Mouse (Mus musculus) stomach, embryonic 15.5 days (tissue): ENCODE measurements around the gene Enox1. TPM values are rescaled to one million over a fixed set of nuclear protein-coding genes. Genes with fewer than 3 reads are reported as not detected.

Source experiments
- ATAC-seq: fragments of 200-750 bp; cut with Nextera tagmentation; 2 replicates; pipeline ENCODE4 v1.8.0; 2017; ENCODE audit warnings: low read depth, moderate number of reproducible peaks, moderate TSS enrichment; ENCODE audit not compliant: insufficient read depth, low FRiP score
- H3K27ac ChIP-seq: fragments of 300-500 bp; sonication (generic); 2 replicates; pipeline ENCODE4 v1.5.1; 2015; ENCODE audit warnings: mild to moderate bottlenecking, inconsistent platforms
- H3K27me3 ChIP-seq: fragments of 300-500 bp; sonication (generic); replicated peaks from 2 replicates; pipeline ENCODE4 v1.6.1; 2015; ENCODE audit warnings: inconsistent platforms
- H3K36me3 ChIP-seq: fragments of 300-500 bp; sonication (generic); 2 replicates; pipeline ENCODE4 v1.6.1; 2015; ENCODE audit warnings: inconsistent platforms
- H3K4me1 ChIP-seq: fragments of 300-500 bp; sonication (generic); 2 replicates; pipeline ENCODE4 v1.6.1; 2015; ENCODE audit warnings: inconsistent platforms
- H3K4me2 ChIP-seq: fragments of 300-500 bp; sonication (generic); 2 replicates; pipeline ENCODE4 v1.6.1; 2015; ENCODE audit warnings: mild to moderate bottlenecking, inconsistent platforms
- H3K4me3 ChIP-seq: fragments of 300-500 bp; sonication (generic); replicated peaks from 2 replicates; pipeline ENCODE4 v1.5.1; 2015; ENCODE audit warnings: inconsistent platforms
- H3K9ac ChIP-seq: fragments of 300-500 bp; sonication (generic); 2 replicates; pipeline ENCODE4 v1.6.1; 2015; ENCODE audit warnings: inconsistent platforms
- H3K9me3 ChIP-seq: fragments of 300-500 bp; sonication (generic); 2 replicates; pipeline ENCODE4 v1.6.1; 2016; ENCODE audit warnings: inconsistent platforms
- WGBS: fragments of 180-500 bp; shearing (Covaris S2); methylation state at CpG from one replicate; pipeline ENCODE4 v1.1.7; 2015; 5-methylcytosine and 5-hydroxymethylcytosine counted together
- polyA plus RNA-seq: library from polyadenylated mRNA; unstranded; fragments of >200 nt; fragmentation: Nextera tagmentation; extraction: Ambion mirVana; gene quantifications from 2 replicates; pipeline ENCODE4 v1.2.1, GENCODE M21; 2015

Enox1 gene
- polyA plus RNA-seq, 1 experiment from 2014 or later, result 6.2 TPM

DNA sequence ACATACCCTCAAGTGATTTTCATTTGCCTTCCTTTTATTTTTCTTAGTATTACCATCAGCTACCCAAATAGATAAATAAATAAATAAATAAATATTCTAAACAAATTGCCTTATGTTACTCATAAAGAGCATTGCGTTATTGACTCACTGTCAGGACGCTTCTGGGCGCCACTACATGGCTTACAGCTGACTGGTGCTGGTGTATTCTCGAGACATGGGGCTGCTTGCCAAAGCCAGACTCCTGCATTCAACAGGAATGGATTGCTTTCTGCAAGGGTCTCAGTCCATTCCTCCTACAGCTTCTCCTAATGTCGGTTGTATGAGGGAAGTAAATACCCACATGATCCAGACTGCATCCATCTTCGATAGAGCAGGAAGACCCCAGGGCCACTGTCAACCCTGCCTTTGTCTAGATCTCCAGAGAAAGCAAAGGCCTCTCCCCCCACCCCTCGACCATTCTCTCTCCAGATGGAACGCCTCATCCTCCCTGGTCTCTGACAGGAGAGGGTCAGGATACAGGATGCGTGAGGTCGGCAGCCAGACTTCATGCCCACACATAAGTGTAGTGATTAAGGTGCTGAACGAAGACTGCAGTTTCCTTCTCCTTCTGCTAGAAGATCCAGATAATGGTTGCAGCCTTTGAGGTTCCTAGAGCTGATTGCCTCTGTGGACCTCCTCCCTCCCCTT is 318.7 kb downstream of the Enox1 start:
- Histone ChIP-seq H3K9me3 (no peaks in the 10 kb centered on the region), H3K4me3 (no peak overlapping the region), H3K9ac (no peak overlapping the region), H3K36me3 (no peaks in the 10 kb centered on the region), H3K4me2 (no peak overlapping the region), H3K4me1 (no peaks in the 10 kb centered on the region), H3K27me3 (no peaks in the 10 kb centered on the region), H3K27ac (no peak overlapping the region)
- WGBS, result 42% methylated on average over 11 of the region's 11 CpGs
- ATAC-seq, result no peak

DNA sequence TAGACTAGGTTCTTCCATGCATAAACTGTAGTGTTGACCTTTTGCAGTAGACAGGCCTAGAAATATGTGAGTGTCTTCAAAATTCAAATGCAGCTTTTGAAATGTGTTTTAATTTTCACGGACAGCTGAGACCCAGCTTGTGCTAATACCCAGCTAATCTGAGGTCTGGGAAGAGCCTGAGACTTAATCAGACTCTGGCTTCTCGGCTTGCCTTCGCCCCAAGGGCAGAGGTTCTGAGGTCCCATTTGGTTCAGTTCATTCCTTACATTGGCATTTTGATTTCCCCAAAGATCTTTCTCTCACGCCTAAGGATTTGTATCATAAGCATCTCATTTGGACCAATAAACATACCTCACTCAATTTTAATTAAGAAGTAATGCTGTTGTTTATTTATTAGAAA is 321.1 kb downstream of the Enox1 start:
- WGBS, result 87% methylated on average over 4 of the region's 4 CpGs
- Histone ChIP-seq H3K9me3 (no peaks in the 10 kb centered on the region), H3K4me1 (no peaks in the 10 kb centered on the region), H3K36me3 (no peaks in the 10 kb centered on the region), H3K27ac (no peak overlapping the region), H3K9ac (no peak overlapping the region), H3K4me3 (no peak overlapping the region), H3K27me3 (no peaks in the 10 kb centered on the region), H3K4me2 (no peak overlapping the region)
- ATAC-seq, result no peak

GRCm38 (mm10) chr14:77478210-77478609 is 321.6 kb downstream of the Enox1 start:
- WGBS, result 89% methylated on average over 7 of the region's 7 CpGs
- Histone ChIP-seq H3K9ac (no peak overlapping the region), H3K4me2 (no peak overlapping the region), H3K27ac (no peak overlapping the region), H3K36me3 (no peaks in the 10 kb centered on the region), H3K27me3 (no peaks in the 10 kb centered on the region), H3K4me1 (no peaks in the 10 kb centered on the region), H3K4me3 (no peak overlapping the region), H3K9me3 (no peaks in the 10 kb centered on the region)
- ATAC-seq, result no peak

- WGBS, result 87% methylated on average over 8 of the region's 8 CpGs
- Histone ChIP-seq H3K4me2 (no peak overlapping the region), H3K9me3 (no peaks in the 10 kb centered on the region), H3K4me3 (no peak overlapping the region), H3K9ac (no peak overlapping the region), H3K27ac (no peak overlapping the region), H3K36me3 (no peaks in the 10 kb centered on the region), H3K27me3 (no peaks in the 10 kb centered on the region), H3K4me1 (no peaks in the 10 kb centered on the region)
- no peak for ATAC-seq
Measured at GRCm38 (mm10) chr14:77478692-77479091, 322.1 kb downstream of the Enox1 start.

DNA sequence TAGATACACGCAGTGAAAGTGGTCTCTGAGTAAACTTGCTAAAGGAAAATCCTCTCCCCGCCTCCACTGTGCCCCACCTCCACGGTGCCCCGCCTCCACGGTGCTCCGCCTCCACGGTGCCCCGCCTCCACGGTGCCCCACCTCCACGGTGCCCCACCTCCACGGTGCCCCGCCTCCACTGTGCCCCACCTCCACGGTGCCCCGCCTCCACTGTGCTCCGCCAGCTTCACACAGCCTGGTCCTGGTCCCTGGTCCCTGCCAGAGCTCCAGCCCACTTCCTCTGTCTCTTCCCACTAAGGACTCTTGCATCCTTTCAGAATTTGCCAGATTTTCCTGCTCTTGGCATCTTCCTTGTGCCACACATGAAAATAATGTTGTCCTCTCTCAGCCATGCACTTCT is 326.5 kb downstream of the Enox1 start:
- Histone ChIP-seq H3K4me2 (no peak overlapping the region), H3K36me3 (no peaks in the 10 kb centered on the region), H3K27me3 (no peaks in the 10 kb centered on the region), H3K4me3 (no peak overlapping the region), H3K27ac (no peak overlapping the region), H3K9ac (no peak overlapping the region), H3K9me3 (no peaks in the 10 kb centered on the region), H3K4me1 (no peaks in the 10 kb centered on the region)
- 35% methylated on average over 15 of the region's 15 CpGs for WGBS
- ATAC-seq, result no peak

GRCm38 (mm10) chr14:77484951-77485447 is 328.4 kb downstream of the Enox1 start:
- Histone ChIP-seq H3K36me3 (no peaks in the 10 kb centered on the region), H3K4me2 (no peak overlapping the region), H3K4me3 (no peak overlapping the region), H3K27me3 (no peaks in the 10 kb centered on the region), H3K27ac (no peak overlapping the region), H3K4me1 (no peaks in the 10 kb centered on the region), H3K9ac (no peak overlapping the region), H3K9me3 (no peaks in the 10 kb centered on the region)
- no peak for ATAC-seq
- 73% methylated on average over 8 of the region's 8 CpGs for WGBS

DNA sequence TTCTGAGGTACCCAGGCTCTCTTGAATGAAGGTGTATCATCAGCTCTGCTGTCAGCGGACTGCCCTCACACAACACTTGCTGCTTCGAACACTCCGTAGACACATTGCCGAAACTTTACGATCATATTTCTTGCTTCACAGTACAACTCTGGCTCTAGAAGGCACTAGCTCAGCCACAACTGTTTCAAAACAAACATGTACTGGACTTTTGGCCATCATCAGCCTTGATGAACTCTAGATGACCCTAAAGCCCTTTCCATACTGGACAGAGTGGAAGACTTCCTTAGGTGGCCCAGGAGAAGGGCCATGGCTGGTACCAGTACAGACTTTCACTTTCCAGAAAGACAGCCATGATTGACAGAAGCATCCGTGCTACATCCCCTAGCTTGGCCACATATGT is 334.1 kb downstream of the Enox1 start:
- Histone ChIP-seq H3K9me3 (no peaks in the 10 kb centered on the region), H3K4me2 (no peak overlapping the region)
- 91% methylated on average over 6 of the region's 6 CpGs for WGBS

GRCm38 (mm10) chr14:77491731-77492130 is 335.2 kb downstream of the Enox1 start:
- no peaks in the 10 kb centered on the region for H3K27me3 ChIP-seq
- H3K9ac ChIP-seq, result no peak overlapping the region
- H3K4me3 ChIP-seq, result no peak overlapping the region
- ATAC-seq, result no peak
- no peaks in the 10 kb centered on the region for H3K36me3 ChIP-seq
- no peaks in the 10 kb centered on the region for H3K9me3 ChIP-seq
- 94% methylated on average over 2 of the region's 2 CpGs for WGBS
- H3K4me2 ChIP-seq, result no peak overlapping the region
- no peaks in the 10 kb centered on the region for H3K4me1 ChIP-seq
- H3K27ac ChIP-seq, result no peak overlapping the region

More for the DNA sequence above, 334.1 kb downstream of the Enox1 start:
- no peak overlapping the region for H3K4me3 ChIP-seq
- H3K4me1 ChIP-seq, result no peaks in the 10 kb centered on the region
- H3K27ac ChIP-seq, result no peak overlapping the region
- no peak overlapping the region for H3K9ac ChIP-seq
- no peaks in the 10 kb centered on the region for H3K36me3 ChIP-seq
- no peak for ATAC-seq
- H3K27me3 ChIP-seq, result no peaks in the 10 kb centered on the region

- H3K9me3 ChIP-seq, result no peaks in the 10 kb centered on the region
- no peaks in the 10 kb centered on the region for H3K27me3 ChIP-seq
- no peak overlapping the region for H3K4me2 ChIP-seq
- H3K27ac ChIP-seq, result no peak overlapping the region
- H3K36me3 ChIP-seq, result no peaks in the 10 kb centered on the region
- H3K4me1 ChIP-seq, result no peaks in the 10 kb centered on the region
- 50% methylated on average over 6 of the region's 6 CpGs for WGBS
- H3K4me3 ChIP-seq, result no peak overlapping the region
- H3K9ac ChIP-seq, result no peak overlapping the region
- no peak for ATAC-seq
Measured at GRCm38 (mm10) chr14:77499996-77500581, 343.5 kb downstream of the Enox1 start.

DNA sequence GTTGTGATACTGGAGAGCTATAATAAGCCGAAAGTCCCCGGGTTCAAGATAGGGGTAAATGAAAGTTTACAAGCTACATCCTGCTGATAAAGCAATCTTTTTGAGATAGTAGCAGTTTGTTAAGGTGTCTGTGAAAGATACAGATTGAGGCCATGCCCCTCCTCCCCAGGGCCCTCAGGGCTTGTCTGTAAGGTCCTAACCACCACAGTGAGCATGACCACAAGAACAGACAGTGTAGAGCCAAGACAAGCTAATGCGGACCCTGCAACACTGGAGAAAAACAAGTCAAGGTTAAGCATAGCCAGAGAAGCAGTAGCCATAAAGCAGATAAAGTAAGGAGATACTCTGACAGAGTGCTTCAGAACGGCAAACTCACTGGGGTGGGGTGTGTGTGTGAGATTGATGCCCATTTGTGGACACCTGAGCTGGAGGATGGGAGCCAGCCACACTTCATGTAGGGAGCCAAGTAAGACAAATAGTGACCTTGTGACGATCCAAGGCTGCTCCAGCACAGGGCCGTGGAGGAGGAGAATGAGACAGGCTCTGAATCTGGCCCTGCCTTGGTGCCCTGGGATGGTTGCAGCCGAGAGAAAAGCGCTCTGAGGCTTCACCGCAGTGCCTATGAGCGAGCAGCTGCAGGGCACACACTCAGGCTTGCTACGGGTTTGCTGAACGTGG is 348.0 kb downstream of the Enox1 start:
- H3K27ac ChIP-seq, result no peak overlapping the region
- no peaks in the 10 kb centered on the region for H3K4me1 ChIP-seq
- H3K4me2 ChIP-seq, result no peak overlapping the region
- no peaks in the 10 kb centered on the region for H3K9me3 ChIP-seq
- no peak for ATAC-seq
- H3K9ac ChIP-seq, result no peak overlapping the region
- no peak overlapping the region for H3K4me3 ChIP-seq
- no peaks in the 10 kb centered on the region for H3K27me3 ChIP-seq
- 58% methylated on average over 12 of the region's 12 CpGs for WGBS
- no peaks in the 10 kb centered on the region for H3K36me3 ChIP-seq

DNA sequence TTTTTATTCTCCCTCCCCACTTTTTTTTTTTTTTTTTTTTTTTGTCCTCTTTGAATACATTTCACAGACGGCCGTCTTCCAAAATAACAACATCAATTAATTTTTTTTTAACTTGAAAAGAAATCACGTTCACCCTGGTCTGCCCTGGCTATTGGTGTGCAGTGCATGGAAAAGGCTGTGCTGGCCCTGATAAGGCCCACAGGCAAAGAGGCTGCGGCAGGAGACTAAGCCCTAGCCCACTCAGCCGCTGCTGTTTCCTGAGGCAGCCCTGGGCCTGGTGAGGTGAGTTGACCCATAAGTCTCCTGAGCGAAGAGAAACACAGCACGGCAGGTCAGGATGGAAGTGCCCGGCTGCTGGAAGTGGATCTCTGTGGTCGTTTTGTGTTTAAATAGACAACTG is 349.8 kb downstream of the Enox1 start:
- 74% methylated on average over 9 of the region's 9 CpGs for WGBS
- ATAC-seq, result no peak
- Histone ChIP-seq H3K36me3 (no peaks in the 10 kb centered on the region), H3K4me2 (no peak overlapping the region), H3K9me3 (no peaks in the 10 kb centered on the region), H3K27me3 (no peaks in the 10 kb centered on the region), H3K27ac (no peak overlapping the region), H3K4me1 (no peaks in the 10 kb centered on the region), H3K9ac (no peak overlapping the region), H3K4me3 (no peak overlapping the region)

DNA sequence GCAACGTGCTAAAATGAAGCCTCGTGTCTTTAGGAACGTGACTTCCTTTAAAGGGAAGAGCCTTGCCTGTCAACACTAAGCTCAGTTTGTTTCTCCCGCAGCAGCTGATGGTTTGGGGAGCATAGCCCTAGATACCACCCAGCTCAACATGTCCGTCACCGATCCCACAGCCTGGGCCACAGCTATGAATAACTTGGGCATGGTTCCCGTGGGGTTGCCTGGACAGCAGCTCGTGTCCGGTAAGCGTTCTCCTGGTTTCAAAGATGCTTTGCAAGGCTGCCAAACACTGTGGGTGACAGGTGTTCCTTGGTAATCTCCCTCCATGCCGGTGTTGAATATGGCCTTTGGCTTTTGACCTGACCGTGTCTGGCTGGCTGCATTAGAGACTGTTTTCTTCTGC is 351.5 kb downstream of the Enox1 start:
- Histone ChIP-seq H3K4me2 (no peak overlapping the region), H3K4me3 (no peak overlapping the region), H3K9me3 (no peaks in the 10 kb centered on the region), H3K9ac (no peak overlapping the region), H3K27me3 (no peaks in the 10 kb centered on the region), H3K4me1 (no peaks in the 10 kb centered on the region), H3K36me3 (no peaks in the 10 kb centered on the region), H3K27ac (no peak overlapping the region)
- no peak for ATAC-seq
- 76% methylated on average over 12 of the region's 12 CpGs for WGBS
